Mouse (Mus musculus) brain, embryonic 14.5 days (tissue): ENCODE measurements around the gene Parl.

Experiments
- CTCF ChIP-seq: fragments of 200-500 bp; IDR thresholded peaks from 2 replicates; pipeline ENCODE4 v1.5.1; 2012; ENCODE audit warnings: inconsistent platforms, mild to moderate bottlenecking, moderate library complexity, borderline replicate concordance; ENCODE audit not compliant: insufficient read depth, insufficient read length; ENCODE audit errors: extremely low read depth
- POLR2A ChIP-seq: fragments of 200-500 bp; IDR thresholded peaks from 2 replicates; pipeline ENCODE4 v1.6.1; 2012; ENCODE audit warnings: mild to moderate bottlenecking, inconsistent platforms, borderline replicate concordance; ENCODE audit not compliant: poor library complexity, insufficient read depth, insufficient read length, severe bottlenecking; ENCODE audit errors: extremely low read depth

- TF ChIP-seq POLR2A: no peak
- no peak for TF ChIP-seq CTCF
Observed at GRCm38 (mm10) chr16:20334918-20335317, 32.7 kb upstream of the Parl start.
